Mouse (Mus musculus) G1E (cell line): Measurements from ENCODE around the gene Ssh2.

ENCODE experiments used
- CTCF ChIP-seq: IDR thresholded peaks from 2 replicates; pipeline ENCODE4 v1.5.1; 2012; ENCODE audit warnings: low read depth, low read length, inconsistent platforms, mixed read lengths
- GATA1 ChIP-seq: IDR thresholded peaks from 2 replicates; pipeline ENCODE4 v1.6.1; 2012; ENCODE audit warnings: borderline replicate concordance, low read length, inconsistent platforms, mixed read lengths
- GATA2 ChIP-seq: IDR thresholded peaks from 2 replicates; pipeline ENCODE4 v1.6.1; 2012; ENCODE audit warnings: low read depth, low read length, inconsistent platforms, borderline replicate concordance
- TAL1 ChIP-seq: conservative IDR thresholded peaks from 2 replicates; pipeline ENCODE4 v1.6.1; 2012; ENCODE audit warnings: low read depth, low read length, inconsistent platforms, mixed read lengths

GRCm38 (mm10) chr11:77372196-77372904 lies 156.3 kb downstream of the Ssh2 start:
- no peak for TF ChIP-seq CTCF
- TF ChIP-seq TAL1, result no peak
- TF ChIP-seq GATA1, result no peak
- no peak for TF ChIP-seq GATA2
